Mouse (Mus musculus): ENCODE data around the gene Gpa33. TPM values are rescaled to one million over a fixed set of nuclear protein-coding genes. Genes with fewer than 3 reads are reported as not detected.

The Gpa33 gene
- polyA plus RNA-seq, 1 experiment from 2014 or later = 0.70 TPM

DNA sequence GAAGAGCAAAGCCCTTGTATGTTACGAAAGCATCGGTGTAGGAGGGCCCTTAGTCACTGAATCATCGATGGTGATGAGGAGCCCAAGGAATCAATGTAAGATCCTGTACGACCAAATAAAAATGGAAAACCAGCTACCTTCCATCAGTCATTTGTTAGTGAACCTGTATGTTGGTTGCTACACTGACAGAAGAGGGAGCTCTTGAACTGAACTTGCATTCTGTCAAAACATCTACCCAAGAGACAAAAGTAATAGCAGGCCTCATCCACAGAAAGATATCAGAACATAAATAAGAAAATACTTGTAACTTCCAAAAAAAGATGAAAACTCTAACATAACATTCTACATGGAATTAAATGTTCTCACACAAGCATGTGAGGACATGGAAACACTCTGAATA is 84.1 kb downstream of the Gpa33 start:
- ATAC-seq (replicated peaks; ENCODE audit: low FRiP score) = no peak
- WGBS = 87% methylated on average over 4 of the region's 4 CpGs
- Histone ChIP-seq H3K27ac (no peak overlapping the region), H3K4me2 (no peak overlapping the region), H3K4me1 (no peaks in the 10 kb centered on the region), H3K36me3 (no peaks in the 10 kb centered on the region), H3K4me3 (replicated peaks) (no peak overlapping the region), H3K9me3 (replicated peaks) (no peaks in the 10 kb centered on the region), H3K9ac (no peak overlapping the region), H3K27me3 (no peaks in the 10 kb centered on the region)

Other genes with a start within 250 kb of the Gpa33 start
- 19.5 TPM in 2 replicates for gene Pou2f1, start 127.6 kb upstream of the Gpa33 start, polyA plus RNA-seq (2015; fragmentation: Nextera tagmentation; extraction: Ambion mirVana)
- gene Dusp27, start 2.3 kb upstream of the Gpa33 start, polyA plus RNA-seq (2015; fragmentation: Nextera tagmentation; extraction: Ambion mirVana) = 1.0 and 1.3 TPM in 2 replicates
- 0.19 TPM in 1 of 2 replicates, not detected in the other for gene Mael, start 108.5 kb downstream of the Gpa33 start, polyA plus RNA-seq (2015; fragmentation: Nextera tagmentation; extraction: Ambion mirVana)
- gene Ildr2, start 123.9 kb downstream of the Gpa33 start, polyA plus RNA-seq (2015; fragmentation: Nextera tagmentation; extraction: Ambion mirVana) = 1.6 and 1.7 TPM in 2 replicates
- gene Tada1, start 248.9 kb downstream of the Gpa33 start, polyA plus RNA-seq (2015; fragmentation: Nextera tagmentation; extraction: Ambion mirVana) = 57.6 and 58.3 TPM in 2 replicates

Measured in kidney, embryonic 15.5 days (tissue).